Mouse (Mus musculus) ES-E14 (cell line): Measurements from ENCODE around the gene Pdpn.
A peak's percentile ranks its signal among the peaks of the same experiment; 100 is the strongest.

ENCODE experiments used
- CHD2 ChIP-seq: IDR thresholded peaks from 2 replicates; pipeline ENCODE4 v1.6.1; 2014; ENCODE audit warnings: mild to moderate bottlenecking, low read depth, low read length, inconsistent platforms
- HCFC1 ChIP-seq: IDR thresholded peaks from 2 replicates; pipeline ENCODE4 v1.6.1; 2012; ENCODE audit warnings: low read length, inconsistent platforms, borderline replicate concordance; ENCODE audit not compliant: insufficient read depth
- MAFK ChIP-seq: IDR thresholded peaks from 2 replicates; pipeline ENCODE4 v1.6.1; 2014; ENCODE audit warnings: mild to moderate bottlenecking, low read depth, low read length, inconsistent platforms; ENCODE audit not compliant: insufficient read depth
- ZC3H11A ChIP-seq: IDR thresholded peaks from 2 replicates; pipeline ENCODE4 v1.6.1; 2012; ENCODE audit warnings: low read depth, mild to moderate bottlenecking, inconsistent platforms, low read length, borderline replicate concordance
- ZNF384 ChIP-seq: IDR thresholded peaks from 2 replicates; pipeline ENCODE4 v1.6.1; 2012; ENCODE audit warnings: low read depth, low read length, inconsistent platforms

GRCm38 (mm10) chr4:143311341-143311740 lies 12.0 kb upstream of the Pdpn start:
- TF ChIP-seq MAFK, result no peak
- 0 out of 2 replicates have a peak, but pooled peaks have one; percentile 5 for TF ChIP-seq ZC3H11A
- no peak for TF ChIP-seq CHD2
- no peak for TF ChIP-seq HCFC1
- no peak for TF ChIP-seq ZNF384
